Mouse (Mus musculus) c-Kit-positive CD71-positive TER-119-negative erythroid progenitor cells, embryonic 14.5 days (primary cell): ENCODE results near the gene Tshz2.

Experiments used
- DNase-seq: peaks from one replicate; pipeline ENCODE4 v3.0.0-alpha.2; 2013; ENCODE audit warnings: low read depth

The Tshz2 gene

GRCm38 (mm10) chr2:169948139-169948538, 315.3 kb downstream of the Tshz2 start:
- DNase-seq, result no peak

- no peak for DNase-seq
Measured at GRCm38 (mm10) chr2:169951041-169951440, 318.2 kb downstream of the Tshz2 start.

- DNase-seq, result no peak
Measured at GRCm38 (mm10) chr2:169952981-169953380, 320.2 kb downstream of the Tshz2 start.

- DNase-seq, result no peak
Measured at GRCm38 (mm10) chr2:169958736-169959573, 326.1 kb downstream of the Tshz2 start.

- DNase-seq, result no peak
Measured at GRCm38 (mm10) chr2:169961463-169962230, 328.8 kb downstream of the Tshz2 start.

GRCm38 (mm10) chr2:169962231-169962600, 329.4 kb downstream of the Tshz2 start:
- DNase-seq, result no peak

- no peak for DNase-seq
Measured at GRCm38 (mm10) chr2:169962776-169963175, 330.0 kb downstream of the Tshz2 start.

GRCm38 (mm10) chr2:169970481-169970880, 337.7 kb downstream of the Tshz2 start:
- DNase-seq, result no peak

- no peak for DNase-seq
Measured at GRCm38 (mm10) chr2:169982925-169983324, 350.1 kb downstream of the Tshz2 start.

- DNase-seq, result no peak
Measured at GRCm38 (mm10) chr2:169987186-169987585, 354.4 kb downstream of the Tshz2 start.

GRCm38 (mm10) chr2:169989186-169989585, 356.4 kb downstream of the Tshz2 start:
- no peak for DNase-seq

GRCm38 (mm10) chr2:169990991-169991390, 358.2 kb downstream of the Tshz2 start:
- no peak for DNase-seq

GRCm38 (mm10) chr2:169995987-169996386, 363.2 kb downstream of the Tshz2 start:
- no peak for DNase-seq

- no peak for DNase-seq
Measured at GRCm38 (mm10) chr2:169996501-169997237, 363.9 kb downstream of the Tshz2 start.

GRCm38 (mm10) chr2:169997276-169998049, 364.6 kb downstream of the Tshz2 start:
- no peak for DNase-seq

GRCm38 (mm10) chr2:169998878-169999337, 366.1 kb downstream of the Tshz2 start:
- no peak for DNase-seq

GRCm38 (mm10) chr2:170002594-170003504, 370.0 kb downstream of the Tshz2 start:
- no peak for DNase-seq

GRCm38 (mm10) chr2:170003666-170004065, 370.9 kb downstream of the Tshz2 start:
- DNase-seq, result no peak

GRCm38 (mm10) chr2:170006829-170007228, 374.0 kb downstream of the Tshz2 start:
- DNase-seq, result no peak

GRCm38 (mm10) chr2:170007426-170007958, 374.7 kb downstream of the Tshz2 start:
- DNase-seq, result no peak
